Mouse (Mus musculus) right cerebral cortex, postnatal 10 days (tissue): ENCODE results near the gene Dpf1.

Experiments used
- DNase-seq, 2 experiments: peaks; one replicate each; pipeline ENCODE4 v3.0.0; 2021; ENCODE audit warnings: low spot score in 2 of 2

The Dpf1 gene

DNA sequence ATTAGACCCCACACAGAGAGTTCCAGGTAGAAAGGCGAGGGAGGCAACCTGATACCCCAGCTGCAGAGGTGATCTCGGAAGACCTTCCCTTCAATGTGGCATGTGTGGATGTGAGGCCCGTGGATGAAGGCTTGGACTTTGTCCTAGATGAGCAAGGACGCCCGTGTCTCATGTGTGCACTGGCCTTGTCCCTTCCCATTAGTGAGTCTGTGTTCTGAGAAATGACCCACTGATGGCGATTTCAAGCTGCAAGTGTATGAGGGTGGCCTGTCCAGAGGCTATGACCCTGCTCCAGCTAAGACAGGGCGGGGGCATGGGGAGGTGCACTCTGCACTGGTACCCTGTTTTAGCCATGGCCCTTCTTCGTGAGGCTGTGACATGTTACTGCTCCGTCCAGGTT lies 36.5 kb downstream of the Dpf1 start:
- no peak for DNase-seq

- DNase-seq, result no peak
Measured at GRCm38 (mm10) chr7:29340838-29341237, 37.1 kb downstream of the Dpf1 start.

DNA sequence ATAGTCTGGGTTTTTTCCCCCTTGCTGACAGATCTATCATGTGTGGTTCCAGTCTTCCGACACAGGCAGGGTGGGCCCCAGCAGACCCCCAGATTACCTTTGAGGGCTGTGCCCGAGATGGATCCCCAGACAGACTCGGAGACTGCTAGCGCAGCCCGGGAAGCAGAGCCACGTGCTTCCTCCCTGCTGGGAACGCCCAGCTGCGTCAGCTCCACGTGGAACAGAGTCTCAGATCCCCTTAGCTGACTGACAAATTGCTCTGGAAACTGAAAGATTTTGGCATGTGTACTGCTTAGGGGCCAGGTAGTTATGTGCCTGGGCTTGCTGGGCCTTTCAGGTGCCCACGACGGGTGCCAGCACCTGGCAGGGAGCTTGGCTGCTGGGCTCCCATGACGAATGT lies 38.0 kb downstream of the Dpf1 start:
- DNase-seq, result peak; percentile 73 to 75

- DNase-seq, result no peak
Measured at GRCm38 (mm10) chr7:29342489-29343092, 38.8 kb downstream of the Dpf1 start.

DNA sequence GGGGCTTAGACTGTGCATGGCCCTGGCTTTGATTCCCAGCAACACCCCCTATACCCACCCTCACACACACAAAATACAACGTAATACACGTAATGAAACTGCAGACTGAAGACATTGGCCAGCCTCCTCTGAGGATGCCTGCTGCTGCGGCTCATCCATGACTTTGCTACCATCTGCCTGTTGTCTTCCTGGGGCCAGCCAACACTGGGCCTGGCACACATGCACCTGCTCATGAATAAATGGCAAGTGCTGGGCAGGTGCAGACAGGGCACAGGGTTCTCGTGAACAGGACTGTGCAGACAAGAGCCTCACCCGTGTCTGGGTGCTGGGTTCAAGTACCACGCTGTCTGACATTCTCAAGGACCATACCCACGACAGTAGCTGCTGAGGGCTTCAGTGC lies 40.0 kb downstream of the Dpf1 start:
- DNase-seq, result no peak

GRCm38 (mm10) chr7:29345534-29345933 lies 41.8 kb downstream of the Dpf1 start:
- peak; percentile 61 to 71 for DNase-seq

- DNase-seq, result peak in 1 of 2 experiments; percentile 79
Measured at GRCm38 (mm10) chr7:29346212-29346611, 42.5 kb downstream of the Dpf1 start.

DNA sequence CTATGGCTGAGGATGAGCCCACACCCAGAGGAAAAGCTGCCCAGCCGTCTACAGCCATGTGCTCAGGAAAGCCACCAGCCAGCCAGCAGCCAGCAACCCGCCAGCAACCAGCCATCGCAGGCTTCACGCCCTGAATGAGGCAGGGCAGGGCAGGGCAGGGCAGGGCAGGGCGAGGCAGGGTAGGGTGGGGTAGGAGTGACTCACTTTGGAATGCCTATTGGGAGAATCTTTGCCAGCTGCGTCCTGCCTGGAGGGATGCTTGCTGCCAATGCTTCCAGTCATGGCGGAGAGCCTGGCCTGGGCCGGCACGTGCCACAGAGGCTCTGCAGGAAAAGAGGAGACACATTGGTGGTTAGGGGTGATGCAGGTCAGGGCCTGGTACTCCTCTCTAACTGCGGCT lies 46.7 kb downstream of the Dpf1 start:
- DNase-seq, result no peak

DNA sequence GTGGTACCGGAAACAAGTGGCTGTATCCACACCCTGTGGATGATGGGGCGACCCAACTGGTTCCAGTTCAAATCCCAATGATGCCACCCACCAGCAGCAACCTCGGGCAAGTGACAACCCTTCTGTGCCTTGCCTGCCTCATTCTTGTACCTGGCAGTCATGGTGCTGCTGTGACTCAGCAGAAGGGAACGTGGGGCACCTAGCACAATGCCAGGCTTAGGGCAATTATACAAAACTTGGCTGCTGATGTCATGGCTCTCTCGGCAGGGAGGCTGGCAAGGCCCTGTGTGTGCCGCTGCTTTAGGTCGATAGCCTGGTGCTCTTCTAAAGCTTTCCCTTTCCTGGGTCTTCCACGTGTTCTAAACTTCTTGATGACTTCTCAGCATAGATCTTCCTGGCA lies 48.5 kb downstream of the Dpf1 start:
- DNase-seq, result no peak

GRCm38 (mm10) chr7:29354161-29354560 lies 50.4 kb downstream of the Dpf1 start:
- peak; percentile 86 to 88 for DNase-seq

DNA sequence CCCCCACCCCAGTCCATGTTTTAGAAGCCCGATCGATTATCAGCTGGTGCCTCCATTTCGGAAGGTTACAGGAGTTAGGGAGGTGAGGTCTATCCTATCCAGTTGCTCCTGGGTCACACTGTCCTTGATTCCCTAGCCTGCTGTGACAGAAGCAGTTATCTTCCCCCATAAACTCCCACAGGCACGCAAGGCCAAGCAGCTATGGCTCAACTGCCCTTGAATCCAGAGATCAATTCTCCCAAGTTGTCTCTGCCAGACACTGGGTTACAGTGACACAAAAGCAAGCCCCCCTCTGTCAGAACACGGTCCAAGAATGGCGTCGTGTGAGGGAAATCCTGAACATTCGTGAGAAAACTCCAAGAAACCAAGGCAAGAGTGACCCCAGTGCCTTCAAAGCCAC lies 51.7 kb downstream of the Dpf1 start:
- DNase-seq, result no peak

DNA sequence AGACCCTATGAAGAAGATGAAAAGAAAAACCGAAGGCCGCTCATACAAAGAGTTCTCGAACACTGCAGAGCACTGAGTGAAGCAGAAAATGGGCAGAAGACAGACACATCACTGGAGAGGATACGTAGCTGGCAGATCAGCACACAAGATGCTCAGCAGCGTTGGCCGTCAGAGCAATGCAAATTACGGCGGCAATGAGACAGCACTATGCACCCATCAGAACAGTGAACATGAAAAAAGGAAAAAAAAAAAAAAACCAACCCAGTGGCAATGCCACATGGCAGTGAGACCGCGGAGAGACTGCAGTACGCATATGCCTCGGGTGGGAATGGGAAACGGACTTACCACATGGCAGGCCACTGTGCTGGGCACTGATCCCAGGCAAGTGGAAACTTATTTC lies 57.7 kb downstream of the Dpf1 start:
- peak in 1 of 2 experiments; percentile 61 for DNase-seq

GRCm38 (mm10) chr7:29364052-29364451 lies 60.3 kb downstream of the Dpf1 start:
- DNase-seq, result peak; percentile 82

GRCm38 (mm10) chr7:29367166-29368003 lies 63.6 kb downstream of the Dpf1 start:
- peak; percentile 62 to 84 for DNase-seq
